Mouse (Mus musculus): Measurements from ENCODE around the gene Kcnip1. TPM values are rescaled to one million over a fixed set of nuclear protein-coding genes. Genes with fewer than 3 reads are reported as not detected.

Gene Kcnip1
- polyA plus RNA-seq, 1 experiment from 2014 or later = 51.2 TPM

DNA sequence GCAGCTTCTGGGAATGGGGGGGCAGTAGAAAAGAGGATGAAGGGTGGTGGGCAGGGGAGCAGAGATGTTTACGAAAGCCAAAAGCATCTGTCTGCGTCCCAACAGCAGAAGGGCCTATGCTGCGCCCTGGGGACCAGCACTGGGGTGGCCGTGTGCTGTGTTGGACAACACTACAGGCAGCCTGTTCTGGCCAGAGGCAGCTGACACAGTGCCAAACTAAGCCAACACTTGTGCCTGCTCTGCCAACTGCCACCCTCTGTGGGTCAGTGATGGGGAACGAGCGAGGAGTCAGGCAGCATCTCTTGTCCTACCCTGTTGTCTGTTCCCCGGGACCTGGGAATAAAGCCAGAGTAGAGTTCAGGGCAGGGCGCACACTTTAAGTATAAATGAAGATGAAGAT is 260.6 kb downstream of the Kcnip1 start:
- no peak for ATAC-seq (replicated peaks)
- no peak overlapping the region for H3K27ac ChIP-seq (replicated peaks)

DNA sequence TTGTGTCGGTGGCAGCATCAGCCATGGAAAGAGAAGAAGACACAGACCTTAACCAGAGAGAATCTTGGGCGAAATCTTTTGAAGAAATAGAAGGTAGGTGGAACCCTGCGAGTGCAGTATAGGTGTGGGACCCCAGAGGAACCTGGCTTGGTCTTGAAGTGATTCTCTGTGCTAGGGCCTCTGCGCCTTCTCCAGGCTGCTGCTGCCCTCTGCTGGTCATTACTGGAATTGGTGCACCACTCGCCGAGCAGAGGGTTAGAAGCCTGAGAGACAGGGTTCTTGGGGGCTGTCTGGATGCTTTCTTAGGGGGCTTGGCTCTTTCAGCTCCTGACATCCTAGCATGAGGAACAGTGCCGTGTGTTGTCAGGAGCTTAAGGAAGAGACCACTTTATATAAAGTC is 271.7 kb downstream of the Kcnip1 start:
- H3K27ac ChIP-seq (replicated peaks) = no peak overlapping the region
- ATAC-seq (replicated peaks) = peak; percentile 68; the same call in 1 of the 2 replicates
- no peaks in the 10 kb centered on the region for H3K36me3 ChIP-seq
- H3K4me3 ChIP-seq = no peak overlapping the region
- H3K4me2 ChIP-seq (replicated peaks) = no peak overlapping the region
- WGBS = 26% methylated on average over 7 of the region's 7 CpGs
- no peaks in the 10 kb centered on the region for H3K9me3 ChIP-seq
- no peaks in the 10 kb centered on the region for H3K27me3 ChIP-seq
- no peak overlapping the region for H3K9ac ChIP-seq (replicated peaks)
- H3K4me1 ChIP-seq = no peaks in the 10 kb centered on the region

More for the DNA sequence above, 260.6 kb downstream of the Kcnip1 start:
- Histone ChIP-seq H3K4me3 (no peak overlapping the region), H3K4me2 (replicated peaks) (no peak overlapping the region), H3K27me3 (no peaks in the 10 kb centered on the region), H3K4me1 (peaks cover 5% of the 10 kb centered on the region; the same call in 1 of the 2 replicates), H3K9ac (replicated peaks) (no peak overlapping the region), H3K36me3 (no peaks in the 10 kb centered on the region), H3K9me3 (no peaks in the 10 kb centered on the region)
- 79% methylated on average over 8 of the region's 8 CpGs for WGBS

- H3K4me2 ChIP-seq (replicated peaks) = no peak overlapping the region
- no peak for ATAC-seq (replicated peaks)
- H3K9me3 ChIP-seq = no peaks in the 10 kb centered on the region
- no peak overlapping the region for H3K4me3 ChIP-seq
- no peaks in the 10 kb centered on the region for H3K4me1 ChIP-seq
- H3K27me3 ChIP-seq = no peaks in the 10 kb centered on the region
- no peak overlapping the region for H3K9ac ChIP-seq (replicated peaks)
- no peaks in the 10 kb centered on the region for H3K36me3 ChIP-seq
- no peak overlapping the region for H3K27ac ChIP-seq (replicated peaks)
- WGBS = 42% methylated on average over 4 of the region's 4 CpGs
Measured at GRCm38 (mm10) chr11:33706777-33707176, 286.2 kb downstream of the Kcnip1 start.

- no peak overlapping the region for H3K9ac ChIP-seq (replicated peaks)
- no peak overlapping the region for H3K27ac ChIP-seq (replicated peaks)
- H3K4me3 ChIP-seq = no peak overlapping the region
- no peak for ATAC-seq (replicated peaks)
- no peaks in the 10 kb centered on the region for H3K9me3 ChIP-seq
- H3K27me3 ChIP-seq = no peaks in the 10 kb centered on the region
- no peaks in the 10 kb centered on the region for H3K4me1 ChIP-seq
- H3K4me2 ChIP-seq (replicated peaks) = no peak overlapping the region
- no peaks in the 10 kb centered on the region for H3K36me3 ChIP-seq
- WGBS = 40% methylated on average over 2 of the region's 2 CpGs
Measured at GRCm38 (mm10) chr11:33701958-33702459, 290.9 kb downstream of the Kcnip1 start.

DNA sequence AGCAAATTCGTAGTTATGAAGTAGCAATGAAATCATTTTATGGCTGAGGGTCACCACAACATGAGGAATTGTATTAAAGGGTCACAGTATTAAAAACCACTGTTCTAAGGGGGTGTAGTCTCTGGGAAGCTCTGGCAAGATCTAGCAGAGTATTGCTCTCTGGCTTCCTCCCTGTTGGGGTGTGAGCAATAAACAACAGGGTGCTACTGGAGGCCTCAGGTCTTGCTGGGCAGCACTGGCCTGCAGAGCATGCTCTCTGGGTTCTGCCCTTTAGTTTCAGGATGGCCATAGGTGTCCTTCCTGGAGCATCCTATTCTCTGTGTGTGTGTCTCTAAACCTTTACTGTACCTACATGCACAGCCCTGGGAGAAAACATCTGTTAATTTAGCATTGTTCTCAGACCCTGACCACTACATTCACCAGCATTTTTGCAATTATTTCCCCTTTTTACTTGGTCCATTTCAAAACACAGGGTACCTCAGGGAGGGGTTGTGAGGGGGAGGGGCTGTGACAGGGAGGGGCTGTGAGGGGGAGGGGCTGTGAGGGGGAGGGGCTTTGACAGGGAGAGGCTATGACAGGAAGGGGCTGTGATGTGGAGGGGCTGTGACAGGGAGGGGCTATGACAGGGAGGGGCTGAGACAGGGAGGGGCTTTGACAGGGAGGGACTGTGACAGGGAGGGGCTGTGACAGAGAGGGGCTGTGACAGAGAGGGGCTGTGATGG is 291.6 kb downstream of the Kcnip1 start:
- Histone ChIP-seq H3K4me1 (no peaks in the 10 kb centered on the region), H3K9ac (replicated peaks) (no peak overlapping the region), H3K9me3 (no peaks in the 10 kb centered on the region), H3K4me3 (no peak overlapping the region), H3K27ac (replicated peaks) (no peak overlapping the region), H3K27me3 (no peaks in the 10 kb centered on the region), H3K36me3 (no peaks in the 10 kb centered on the region), H3K4me2 (replicated peaks) (no peak overlapping the region)
- 76% methylated on average over 1 of the region's 1 CpGs for WGBS
- ATAC-seq (replicated peaks) = no peak

GRCm38 (mm10) chr11:33700725-33701124 is 292.2 kb downstream of the Kcnip1 start:
- Histone ChIP-seq H3K27me3 (no peaks in the 10 kb centered on the region), H3K4me3 (no peak overlapping the region), H3K27ac (replicated peaks) (no peak overlapping the region), H3K9me3 (no peaks in the 10 kb centered on the region), H3K9ac (replicated peaks) (no peak overlapping the region), H3K36me3 (no peaks in the 10 kb centered on the region), H3K4me1 (no peaks in the 10 kb centered on the region), H3K4me2 (replicated peaks) (no peak overlapping the region)
- 58% methylated on average over 4 of the region's 4 CpGs for WGBS
- ATAC-seq (replicated peaks) = no peak

DNA sequence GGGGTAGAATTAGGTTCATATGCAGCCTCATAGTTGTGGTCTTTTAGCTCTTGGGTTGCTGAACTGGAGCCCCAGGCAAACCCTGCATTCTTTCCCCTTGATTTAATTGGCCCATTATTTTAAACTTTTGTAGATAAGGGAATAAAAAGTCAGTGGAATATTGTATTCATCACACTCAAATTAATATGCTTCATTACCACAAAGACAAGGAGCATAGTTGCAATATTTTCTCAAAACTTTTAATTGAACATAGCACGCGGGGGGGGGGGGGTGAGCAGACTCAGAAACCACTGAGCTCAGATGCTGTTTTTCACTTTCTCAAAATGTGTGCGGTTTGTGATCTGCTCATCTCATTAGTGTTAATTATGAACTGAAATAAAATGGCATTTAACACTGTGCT is 302.8 kb downstream of the Kcnip1 start:
- Histone ChIP-seq H3K27me3 (peaks cover 8% of the 10 kb centered on the region; the same call in 1 of the 2 replicates), H3K4me1 (peaks cover 6% of the 10 kb centered on the region; the same call in 1 of the 2 replicates), H3K36me3 (no peaks in the 10 kb centered on the region), H3K4me2 (replicated peaks) (no peak overlapping the region), H3K27ac (replicated peaks) (no peak overlapping the region), H3K9me3 (no peaks in the 10 kb centered on the region), H3K9ac (replicated peaks) (no peak overlapping the region), H3K4me3 (no peak overlapping the region)
- no peak for ATAC-seq (replicated peaks)
- WGBS = 75% methylated on average over 3 of the region's 3 CpGs

- H3K9me3 ChIP-seq = no peaks in the 10 kb centered on the region
- 57% methylated on average over 3 of the region's 3 CpGs for WGBS
- no peaks in the 10 kb centered on the region for H3K36me3 ChIP-seq
- peaks cover 6% of the 10 kb centered on the region; the same call in 1 of the 2 replicates for H3K4me1 ChIP-seq
- no peak overlapping the region for H3K9ac ChIP-seq (replicated peaks)
- no peak for ATAC-seq (replicated peaks)
- no peak overlapping the region for H3K4me3 ChIP-seq
- H3K27me3 ChIP-seq = peaks cover 38% of the 10 kb centered on the region
- H3K27ac ChIP-seq (replicated peaks) = no peak overlapping the region
- H3K4me2 ChIP-seq (replicated peaks) = no peak overlapping the region
Measured at GRCm38 (mm10) chr11:33685904-33686303, 307.0 kb downstream of the Kcnip1 start.

- Histone ChIP-seq H3K9ac (replicated peaks) (no peak overlapping the region), H3K36me3 (no peaks in the 10 kb centered on the region), H3K4me2 (replicated peaks) (peak overlapping the region; percentile 30), H3K4me1 (peaks cover 6% of the 10 kb centered on the region), H3K4me3 (peak overlapping the region; percentile 17), H3K27me3 (peaks cover 49% of the 10 kb centered on the region), H3K27ac (replicated peaks) (no peak overlapping the region), H3K9me3 (no peaks in the 10 kb centered on the region)
- ATAC-seq (replicated peaks) = no peak
- WGBS = under 1% methylated on average over 15 of the region's 15 CpGs
Measured at GRCm38 (mm10) chr11:33680151-33680550, 312.8 kb downstream of the Kcnip1 start.

- Histone ChIP-seq H3K36me3 (no peaks in the 10 kb centered on the region), H3K4me3 (no peak overlapping the region), H3K9me3 (no peaks in the 10 kb centered on the region), H3K4me2 (replicated peaks) (no peak overlapping the region), H3K9ac (replicated peaks) (no peak overlapping the region), H3K27me3 (no peaks in the 10 kb centered on the region), H3K27ac (replicated peaks) (no peak overlapping the region), H3K4me1 (peaks cover 17% of the 10 kb centered on the region)
- WGBS = 60% methylated on average over 10 of the region's 10 CpGs
- no peak for ATAC-seq (replicated peaks)
Measured at GRCm38 (mm10) chr11:33670105-33670965, 322.6 kb downstream of the Kcnip1 start.

- no peak overlapping the region for H3K27ac ChIP-seq (replicated peaks)
- H3K4me2 ChIP-seq (replicated peaks) = no peak overlapping the region
- no peaks in the 10 kb centered on the region for H3K27me3 ChIP-seq
- no peak overlapping the region for H3K4me3 ChIP-seq
- ATAC-seq (replicated peaks) = peak; percentile 58; the same call in 1 of the 2 replicates
- 38% methylated on average over 6 of the region's 6 CpGs for WGBS
- no peak overlapping the region for H3K9ac ChIP-seq (replicated peaks)
- H3K4me1 ChIP-seq = peaks cover 17% of the 10 kb centered on the region
- H3K9me3 ChIP-seq = no peaks in the 10 kb centered on the region
- no peaks in the 10 kb centered on the region for H3K36me3 ChIP-seq
Measured at GRCm38 (mm10) chr11:33668376-33668775, 324.6 kb downstream of the Kcnip1 start.

- no peaks in the 10 kb centered on the region for H3K36me3 ChIP-seq
- 90% methylated on average over 2 of the region's 2 CpGs for WGBS
- H3K4me2 ChIP-seq (replicated peaks) = no peak overlapping the region
Measured at GRCm38 (mm10) chr11:33663599-33663998, 329.4 kb downstream of the Kcnip1 start.

More at GRCm38 (mm10) chr11:33663599-33663998, 329.4 kb downstream of the Kcnip1 start:
- Histone ChIP-seq H3K27me3 (no peaks in the 10 kb centered on the region), H3K9me3 (no peaks in the 10 kb centered on the region), H3K27ac (replicated peaks) (no peak overlapping the region), H3K4me1 (peaks cover 11% of the 10 kb centered on the region; the same call in 1 of the 2 replicates), H3K9ac (replicated peaks) (no peak overlapping the region), H3K4me3 (no peak overlapping the region)
- ATAC-seq (replicated peaks) = no peak

All from forebrain, embryonic 15.5 days (tissue).